In the genomic region with DNA sequence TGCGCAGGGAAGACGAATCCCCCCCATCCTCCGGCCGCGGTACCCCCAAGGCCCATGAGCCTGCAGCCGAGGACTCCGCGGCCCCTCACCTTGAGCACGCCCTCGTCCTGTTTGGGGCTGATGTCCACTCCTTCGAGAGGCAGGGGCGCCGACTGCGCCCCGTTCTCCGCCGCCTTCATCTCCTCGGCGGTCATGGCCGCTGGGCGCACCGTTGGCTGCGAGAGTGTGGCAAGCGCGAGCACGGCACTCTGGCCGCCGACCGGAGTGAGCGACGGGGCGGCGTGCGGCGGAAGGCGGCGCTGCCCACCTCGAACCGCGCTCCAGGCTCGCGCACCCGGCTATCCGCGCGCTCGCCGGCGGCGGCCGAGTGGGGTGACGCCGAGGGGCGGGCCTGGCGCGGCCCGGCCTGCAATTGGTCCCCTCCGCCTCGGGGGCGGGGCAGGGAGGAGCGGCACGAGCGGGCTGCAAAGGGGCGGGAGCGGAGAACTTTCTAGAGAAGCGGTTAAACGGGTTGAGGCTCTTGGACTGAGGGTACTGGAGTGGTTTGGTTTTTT, we compare ENCODE assay signal across 7 mouse cellular contexts. TPM values are rescaled to one million over a fixed set of nuclear protein-coding genes. Genes with fewer than 3 reads are reported as not detected.
DNase-seq lines count a peak whose midpoint lies in the region; ATAC-seq and TF ChIP-seq lines count a peak whose summit lies in the region.

A gene (minus strand): TSS at position 361 of the 554 bp plus-strand sequence.

- peak within 1 kb of the TSS; percentile 95 for H3K4me3 ChIP-seq in intestine, embryonic 15.5 days (replicated peaks)
- peak within 1 kb of the TSS; percentile 96 for H3K4me3 ChIP-seq in midbrain, embryonic 12.5 days
- peak within 1 kb of the TSS; percentile 93 for H3K4me3 ChIP-seq in small intestine, adult 2 months (ENCODE audit: low read depth, low read length)

- peak; percentile 90; the same call in 1 of the 2 replicates for TF ChIP-seq POLR2A in small intestine, adult 2 months (IDR thresholded peaks at IDR 0.05; ENCODE audit: low read depth, low read length)

- intact Hi-C loops in gastrocnemius, postnatal 36 days (cut with DNase I): loop anchor here (10.0 kb wide), 1 partner anchor 1334 kb away; a partner anchor contains a TSS
- intact Hi-C loops in left cerebral cortex, postnatal 4 days (cut with DNase I): no loop called here

- peak; percentile 98 for DNase-seq in adrenal gland, adult 2 months
- peak; percentile 97 for DNase-seq in embryo, embryonic 11 days
- DNase-seq in gastrocnemius, postnatal 36 days: peak; percentile 85 to 90
- DNase-seq in left cerebral cortex, postnatal 4 days: peak; percentile 94

- H3K9ac ChIP-seq in intestine, embryonic 15.5 days: peak within 1 kb of the TSS; percentile 96
- peak within 1 kb of the TSS; percentile 92 for H3K9ac ChIP-seq in midbrain, embryonic 12.5 days (replicated peaks)

- TF ChIP-seq CTCF in small intestine, adult 2 months (IDR thresholded peaks at IDR 0.05; ENCODE audit: extremely low read depth, insufficient read length, insufficient replicate concordance, low read depth, low read length): no peak

- peak within 1 kb of the TSS; percentile 76 for H3K4me2 ChIP-seq in intestine, embryonic 15.5 days (replicated peaks)
- H3K4me2 ChIP-seq in midbrain, embryonic 12.5 days (replicated peaks): peak within 1 kb of the TSS; percentile 71

- peak within 1 kb of the TSS; percentile 97 for H3K27ac ChIP-seq in intestine, embryonic 15.5 days
- H3K27ac ChIP-seq in midbrain, embryonic 12.5 days (replicated peaks): peak within 1 kb of the TSS; percentile 94
- peak within 1 kb of the TSS; percentile 75 for H3K27ac ChIP-seq in small intestine, adult 2 months (ENCODE audit: insufficient read depth, low read depth, low read length)

- peaks cover 27% of the 10 kb centered on the region for H3K36me3 ChIP-seq in intestine, embryonic 15.5 days
- H3K36me3 ChIP-seq in midbrain, embryonic 12.5 days: peaks cover 31% of the 10 kb centered on the region
- peaks cover 22% of the 10 kb centered on the region for H3K36me3 ChIP-seq in small intestine, adult 2 months (ENCODE audit: control insufficient read depth, insufficient read depth, low read length)

- ATAC-seq in intestine, embryonic 15.5 days: peak; percentile 95
- ATAC-seq in midbrain, embryonic 12.5 days (ENCODE audit: low FRiP score, low read depth): peak; percentile 92

- no peaks in the 10 kb centered on the region for H3K27me3 ChIP-seq in intestine, embryonic 15.5 days (replicated peaks)
- peaks cover 9% of the 10 kb centered on the region; the same call in 1 of the 2 replicates for H3K27me3 ChIP-seq in midbrain, embryonic 12.5 days
- no peaks in the 10 kb centered on the region for H3K27me3 ChIP-seq in small intestine, adult 2 months (ENCODE audit: control insufficient read depth, insufficient read depth, low read length)

- under 1% methylated on average over 67 of the region's 67 CpGs for WGBS in intestine, embryonic 15.5 days
- WGBS in midbrain, embryonic 12.5 days: under 1% methylated on average over 63 of the region's 67 CpGs
- under 1% methylated on average over 67 of the region's 67 CpGs for WGBS in small intestine, adult 2 months

- peaks cover 18% of the 10 kb centered on the region for H3K4me1 ChIP-seq in intestine, embryonic 15.5 days (replicated peaks)
- peaks cover 16% of the 10 kb centered on the region for H3K4me1 ChIP-seq in midbrain, embryonic 12.5 days
- peaks cover 19% of the 10 kb centered on the region; the same call in 1 of the 2 replicates for H3K4me1 ChIP-seq in small intestine, adult 2 months (ENCODE audit: control insufficient read depth, insufficient read depth, insufficient read length, low read length)

- no peaks in the 10 kb centered on the region for H3K9me3 ChIP-seq in intestine, embryonic 15.5 days
- no peaks in the 10 kb centered on the region for H3K9me3 ChIP-seq in midbrain, embryonic 12.5 days

RNA-seq across cellular contexts. Expression of the gene that starts here (rescaled TPM):
- 100 to 1,000 TPM; 229 to 272 TPM for total RNA-seq in adrenal gland, adult 2 months (2021)
- 187 and 202 TPM in 2 replicates for polyA plus RNA-seq in adrenal gland, adult 2 months (2012; rRNA removed)
- total RNA-seq in gastrocnemius, postnatal 36 days (2021): 100 to 1,000 TPM in 1 of 2 experiments, 10 to 100 TPM in 1; 97.6 to 114 TPM
- polyA plus RNA-seq in intestine, embryonic 15.5 days (2015; fragmentation: Nextera tagmentation; extraction: Ambion mirVana): 511 and 518 TPM in 2 replicates
- total RNA-seq in left cerebral cortex, postnatal 4 days (2021): 100 to 1,000 TPM; 176 to 180 TPM
- polyA plus RNA-seq in midbrain, embryonic 12.5 days (2016; fragmentation: Nextera tagmentation; extraction: Ambion mirVana): 496 and 515 TPM in 2 replicates
- 52.9 and 105 TPM in 2 replicates for polyA plus RNA-seq in small intestine, adult 2 months (2012; rRNA removed)

Comparison
In these comparisons a context has a peak if more than half of its experiments do, and no peak if none do; other contexts are left out.
1. Peak in every context shown above with its lines: DNase-seq, ATAC-seq, H3K4me3 ChIP-seq and H3K27ac ChIP-seq.